Mouse (Mus musculus): Measurements from ENCODE around the gene Pou2f2.

Gene Pou2f2

GRCm38 (mm10) chr7:25179606-25180161, at the start of gene Pou2f2:
Gene Pou2f2 (minus strand): TSS chr7:25179726.
- peak; percentile 68 for DNase-seq (ENCODE audit: low read depth, low spot score)
- Histone ChIP-seq H3K27me3 (ENCODE audit: control insufficient read depth, insufficient read depth, low read length, poor library complexity, severe bottlenecking) (no peaks in the 10 kb centered on the region), H3K36me3 (ENCODE audit: control insufficient read depth, insufficient read depth, low read length, poor library complexity, severe bottlenecking) (no peaks in the 10 kb centered on the region)

DNA sequence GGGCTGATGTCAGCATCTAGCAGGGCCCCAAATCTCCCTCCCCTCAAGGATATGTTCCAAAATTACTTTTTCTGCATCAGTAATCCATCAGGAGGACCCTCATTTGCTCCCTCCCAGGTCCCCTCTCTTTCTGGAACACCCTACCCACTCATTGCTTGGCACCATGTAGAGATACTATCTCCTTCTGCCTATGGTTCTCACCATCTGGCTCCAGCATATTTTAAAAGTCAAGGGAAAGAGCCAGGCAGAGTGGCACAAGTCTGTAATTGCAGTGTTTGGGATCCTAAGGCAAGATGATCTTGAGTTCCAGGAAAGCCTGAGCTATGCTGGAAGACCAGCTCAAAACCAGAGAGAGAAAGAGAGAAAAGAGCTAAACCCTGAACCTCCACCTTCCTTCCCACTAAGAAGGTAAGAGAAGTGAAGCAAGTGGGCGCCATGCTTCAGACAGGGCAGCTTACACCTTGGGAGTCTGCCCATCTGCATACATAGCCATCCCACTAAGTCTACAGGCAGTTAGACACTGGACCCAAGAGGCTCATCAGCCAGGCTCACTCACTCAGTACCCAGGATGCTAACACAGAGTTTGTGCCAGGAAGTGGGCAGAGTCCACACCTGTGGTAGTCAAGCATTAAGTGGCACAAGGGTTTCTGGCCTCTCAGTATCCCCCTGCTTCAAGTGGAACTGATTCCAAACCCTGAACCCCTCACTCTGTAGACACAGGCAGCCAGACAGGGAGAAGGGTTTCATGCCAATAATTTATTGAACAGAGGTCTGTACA, 48.2 kb upstream of the Pou2f2 start:
- Histone ChIP-seq H3K27me3 (ENCODE audit: control insufficient read depth, insufficient read depth, low read length, poor library complexity, severe bottlenecking) (no peaks in the 10 kb centered on the region), H3K36me3 (ENCODE audit: control insufficient read depth, insufficient read depth, low read length, poor library complexity, severe bottlenecking) (peaks cover 11% of the 10 kb centered on the region)
- no peak for DNase-seq (ENCODE audit: low read depth, low spot score)

DNA sequence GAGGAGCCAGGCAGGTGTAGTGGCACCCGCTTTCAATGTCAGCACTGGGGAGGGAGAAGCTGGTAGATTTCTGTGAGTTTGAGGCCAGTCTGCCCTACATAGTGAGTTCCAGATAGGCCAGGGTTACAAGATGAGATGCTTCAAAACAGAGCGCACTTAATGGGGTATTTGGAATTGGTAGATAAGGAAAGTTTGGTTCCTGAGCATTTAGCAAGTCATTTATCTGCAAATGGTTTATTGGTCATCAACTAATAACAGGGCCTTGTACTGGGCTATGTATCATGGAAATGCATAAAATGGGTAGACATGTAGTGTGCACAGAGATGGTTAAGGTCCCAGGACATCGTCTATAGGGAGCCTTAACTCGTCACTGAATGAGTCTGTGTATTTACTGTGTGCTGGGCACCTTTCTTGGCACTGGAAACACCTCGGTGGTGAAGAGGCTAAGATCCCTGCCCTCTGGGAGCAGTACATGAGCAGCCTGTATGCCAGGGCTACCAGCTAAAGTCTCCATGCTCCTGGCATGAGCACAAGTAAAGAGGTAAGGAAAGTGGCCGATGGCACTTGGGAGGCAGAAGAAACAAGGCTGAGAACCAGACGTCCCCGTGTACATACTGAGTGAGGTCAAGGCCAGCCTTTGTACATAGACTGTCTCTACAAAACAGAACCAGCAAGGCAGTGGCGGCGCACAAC, 42.9 kb upstream of the Pou2f2 start:
- Histone ChIP-seq H3K36me3 (ENCODE audit: control insufficient read depth, insufficient read depth, low read length, poor library complexity, severe bottlenecking) (peaks cover 2% of the 10 kb centered on the region), H3K27me3 (ENCODE audit: control insufficient read depth, insufficient read depth, low read length, poor library complexity, severe bottlenecking) (no peaks in the 10 kb centered on the region)
- no peak for DNase-seq (ENCODE audit: low read depth, low spot score)

- no peaks in the 10 kb centered on the region for H3K27me3 ChIP-seq (ENCODE audit: control insufficient read depth, insufficient read depth, low read length, poor library complexity, severe bottlenecking)
- DNase-seq (ENCODE audit: low read depth, low spot score) = peak; percentile 96
- H3K36me3 ChIP-seq (ENCODE audit: control insufficient read depth, insufficient read depth, low read length, poor library complexity, severe bottlenecking) = peaks cover 4% of the 10 kb centered on the region
Observed at GRCm38 (mm10) chr7:25221102-25221883, 41.8 kb upstream of the Pou2f2 start, which contains the start of gene Zfp526. Gene Zfp526 (plus strand): TSS chr7:25221425.

DNA sequence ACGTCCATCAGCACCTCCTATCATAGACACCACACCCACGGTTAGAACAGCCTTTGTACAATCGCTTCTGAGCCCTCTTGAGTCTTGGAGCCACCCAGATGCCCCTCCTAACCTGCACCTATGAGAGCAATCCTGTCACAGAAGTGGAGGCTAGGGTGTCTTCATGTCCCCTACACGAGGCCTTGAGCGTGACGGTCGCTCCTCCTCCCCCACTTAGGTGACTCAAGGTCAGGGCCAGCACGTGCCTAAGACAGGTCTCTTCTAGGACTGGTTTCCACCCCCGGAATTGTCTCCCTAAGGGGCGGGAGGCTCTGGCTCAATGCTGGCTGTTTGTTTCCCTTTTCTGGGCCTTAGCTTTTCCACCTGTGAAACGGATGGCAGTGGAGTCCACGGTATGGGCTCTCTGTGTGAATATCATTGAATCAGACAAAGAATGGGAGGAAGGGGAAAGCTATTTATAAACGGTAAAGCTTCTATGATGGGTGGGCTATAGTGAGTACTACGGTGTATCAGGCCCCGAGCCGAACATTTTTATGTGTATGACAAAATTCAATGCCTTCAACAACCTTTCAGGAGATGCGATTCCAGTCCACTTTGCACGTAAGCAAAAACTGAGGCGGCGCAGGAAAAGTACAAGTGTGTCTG, 41.1 kb upstream of the Pou2f2 start, which contains the start of gene Dedd2:
Gene Dedd2 (minus strand): TSS at position 159 of the 645 bp plus-strand sequence.
- H3K27me3 ChIP-seq (ENCODE audit: control insufficient read depth, insufficient read depth, low read length, poor library complexity, severe bottlenecking) = no peaks in the 10 kb centered on the region
- peak; percentile 59 for DNase-seq (ENCODE audit: low read depth, low spot score)
- H3K36me3 ChIP-seq (ENCODE audit: control insufficient read depth, insufficient read depth, low read length, poor library complexity, severe bottlenecking) = peaks cover 3% of the 10 kb centered on the region

DNA sequence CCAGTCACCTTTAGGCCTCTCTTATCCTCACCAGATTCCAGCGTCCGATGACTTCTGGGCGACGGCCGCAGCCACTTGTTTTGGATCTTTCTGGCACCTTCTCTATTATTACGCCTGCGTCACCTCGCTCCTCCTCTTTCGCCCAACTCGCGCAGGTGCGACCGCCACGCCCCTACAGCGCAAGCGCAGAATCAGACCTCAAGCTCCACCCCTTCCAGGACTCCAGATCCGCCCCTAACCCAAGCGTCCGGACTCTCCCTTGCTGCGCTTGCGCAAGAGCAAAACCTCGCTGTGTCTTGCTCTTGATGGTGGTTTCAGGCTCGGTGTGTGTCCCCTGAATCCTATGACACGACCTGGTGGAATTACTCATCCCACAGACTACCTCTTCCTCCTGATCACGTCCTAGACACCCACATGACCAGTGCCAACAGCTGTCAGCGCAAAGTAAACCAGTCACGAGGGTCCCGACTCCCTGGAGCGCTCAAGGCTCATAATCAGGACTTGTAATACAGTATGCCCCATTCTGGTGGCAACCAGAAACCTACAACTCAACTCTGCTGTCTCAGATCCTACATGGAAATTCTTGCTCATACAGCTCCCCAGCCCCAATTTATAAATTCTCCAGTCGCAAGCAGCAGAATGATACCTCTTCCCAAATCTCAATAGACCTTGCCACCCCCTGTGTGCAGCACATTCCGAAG, 40.4 kb upstream of the Pou2f2 start:
- no peaks in the 10 kb centered on the region for H3K27me3 ChIP-seq (ENCODE audit: control insufficient read depth, insufficient read depth, low read length, poor library complexity, severe bottlenecking)
- peaks cover 6% of the 10 kb centered on the region; the same call in 1 of the 2 replicates for H3K36me3 ChIP-seq (ENCODE audit: control insufficient read depth, insufficient read depth, low read length, poor library complexity, severe bottlenecking)
- peak; percentile 99 for DNase-seq (ENCODE audit: low read depth, low spot score)

DNA sequence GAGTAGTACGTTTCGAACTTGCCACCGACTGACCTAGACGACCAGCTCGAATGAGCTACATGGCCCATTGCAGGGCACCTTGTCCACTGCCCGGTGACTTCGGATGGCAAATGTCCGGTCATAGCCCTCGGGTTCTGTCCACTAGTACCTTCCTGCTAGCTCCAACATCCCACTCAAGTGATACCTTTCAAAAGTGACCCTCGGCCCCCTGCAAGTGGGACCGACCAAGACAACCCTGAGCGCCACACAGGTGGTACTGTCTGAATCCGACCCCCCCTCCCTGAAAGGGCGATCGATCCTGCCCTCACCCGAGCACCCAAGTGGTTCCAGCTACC, 39.9 kb upstream of the Pou2f2 start:
- Histone ChIP-seq H3K36me3 (ENCODE audit: control insufficient read depth, insufficient read depth, low read length, poor library complexity, severe bottlenecking) (peaks cover 6% of the 10 kb centered on the region; the same call in 1 of the 2 replicates), H3K27me3 (ENCODE audit: control insufficient read depth, insufficient read depth, low read length, poor library complexity, severe bottlenecking) (no peaks in the 10 kb centered on the region)
- DNase-seq (ENCODE audit: low read depth, low spot score) = no peak

DNA sequence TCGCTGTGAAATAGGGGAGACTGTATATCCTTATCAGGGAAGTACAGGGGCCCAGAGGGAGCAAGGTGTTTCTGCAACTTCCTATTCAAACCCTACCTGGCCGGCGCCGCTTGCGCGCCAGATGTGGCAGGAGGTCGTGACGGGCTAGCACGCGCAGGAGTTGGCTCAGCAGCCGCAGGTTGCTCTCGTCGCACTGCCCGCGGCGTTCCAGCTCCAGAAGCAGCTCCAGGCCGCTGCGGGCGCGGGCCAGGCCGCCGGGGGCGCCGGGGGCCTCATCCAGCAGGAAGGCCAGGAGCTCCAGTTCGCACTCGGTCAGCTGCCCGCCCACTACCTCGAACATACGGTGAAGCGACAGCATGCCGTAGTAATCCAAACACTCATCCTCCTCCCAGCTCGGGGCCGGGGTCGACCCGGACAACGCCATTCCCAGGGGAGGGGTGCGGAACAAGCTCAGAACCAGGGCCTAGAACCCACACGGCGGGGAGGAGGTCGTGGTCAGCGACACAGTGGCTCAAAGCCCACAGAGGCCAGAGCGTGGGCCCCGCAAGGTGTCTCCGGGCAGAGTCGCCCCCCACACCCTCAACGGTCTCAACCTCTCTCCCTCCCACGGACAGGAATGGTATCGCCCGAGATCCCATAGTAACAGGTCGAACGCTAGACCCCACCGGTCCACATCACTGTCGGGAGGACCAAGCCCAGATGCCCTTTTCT, 39.3 kb upstream of the Pou2f2 start:
- Histone ChIP-seq H3K36me3 (ENCODE audit: control insufficient read depth, insufficient read depth, low read length, poor library complexity, severe bottlenecking) (peaks cover 6% of the 10 kb centered on the region; the same call in 1 of the 2 replicates), H3K27me3 (ENCODE audit: control insufficient read depth, insufficient read depth, low read length, poor library complexity, severe bottlenecking) (no peaks in the 10 kb centered on the region)
- DNase-seq (ENCODE audit: low read depth, low spot score) = peak; percentile 66

GRCm38 (mm10) chr7:25217653-25218395, 38.3 kb upstream of the Pou2f2 start:
- Histone ChIP-seq H3K36me3 (ENCODE audit: control insufficient read depth, insufficient read depth, low read length, poor library complexity, severe bottlenecking) (peaks cover 6% of the 10 kb centered on the region; the same call in 1 of the 2 replicates), H3K27me3 (ENCODE audit: control insufficient read depth, insufficient read depth, low read length, poor library complexity, severe bottlenecking) (no peaks in the 10 kb centered on the region)
- DNase-seq (ENCODE audit: low read depth, low spot score) = peak; percentile 72

DNA sequence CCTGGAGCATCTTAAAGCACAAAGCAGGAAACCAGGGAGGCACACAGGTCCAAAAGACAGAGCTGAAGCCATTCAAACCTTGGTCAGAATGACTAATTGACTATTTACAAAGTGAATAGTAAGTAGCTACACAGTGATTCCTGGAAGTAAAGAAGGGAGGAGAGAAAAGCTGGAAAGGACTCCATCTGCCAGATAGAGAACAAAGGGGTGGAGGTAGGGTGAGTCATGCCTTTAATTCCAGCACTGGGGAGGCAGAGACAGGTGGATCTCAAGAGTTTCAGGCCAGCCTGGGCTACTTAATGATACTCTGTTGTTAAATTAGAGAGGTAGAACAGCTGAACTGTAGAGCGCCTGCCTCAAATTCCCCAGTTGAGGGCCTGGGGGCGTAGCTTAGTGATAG, 34.6 kb upstream of the Pou2f2 start:
- Histone ChIP-seq H3K27me3 (ENCODE audit: control insufficient read depth, insufficient read depth, low read length, poor library complexity, severe bottlenecking) (no peaks in the 10 kb centered on the region), H3K36me3 (ENCODE audit: control insufficient read depth, insufficient read depth, low read length, poor library complexity, severe bottlenecking) (peaks cover 6% of the 10 kb centered on the region)
- DNase-seq (ENCODE audit: low read depth, low spot score) = no peak

DNA sequence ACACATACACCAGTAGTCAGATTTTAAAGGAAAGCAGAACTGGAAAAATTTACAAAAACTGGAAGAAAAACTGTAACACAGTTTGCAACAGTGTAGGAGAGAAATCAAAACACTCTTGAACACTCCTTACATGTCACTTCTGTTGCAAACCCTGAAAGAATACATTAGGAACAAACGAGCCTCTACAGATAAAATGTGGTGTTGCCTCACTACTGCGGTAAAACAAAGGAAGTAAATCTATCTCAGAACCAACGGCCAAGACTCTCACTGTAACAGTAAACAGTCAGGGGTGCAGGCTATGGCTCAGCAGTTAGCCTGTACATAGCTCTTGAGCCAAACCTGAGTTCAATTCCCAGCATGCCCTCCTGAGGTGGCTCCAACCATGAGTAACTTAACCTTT, 33.6 kb upstream of the Pou2f2 start:
- DNase-seq (ENCODE audit: low read depth, low spot score) = no peak
- H3K36me3 ChIP-seq (ENCODE audit: control insufficient read depth, insufficient read depth, low read length, poor library complexity, severe bottlenecking) = peaks cover 6% of the 10 kb centered on the region
- H3K27me3 ChIP-seq (ENCODE audit: control insufficient read depth, insufficient read depth, low read length, poor library complexity, severe bottlenecking) = no peaks in the 10 kb centered on the region

DNA sequence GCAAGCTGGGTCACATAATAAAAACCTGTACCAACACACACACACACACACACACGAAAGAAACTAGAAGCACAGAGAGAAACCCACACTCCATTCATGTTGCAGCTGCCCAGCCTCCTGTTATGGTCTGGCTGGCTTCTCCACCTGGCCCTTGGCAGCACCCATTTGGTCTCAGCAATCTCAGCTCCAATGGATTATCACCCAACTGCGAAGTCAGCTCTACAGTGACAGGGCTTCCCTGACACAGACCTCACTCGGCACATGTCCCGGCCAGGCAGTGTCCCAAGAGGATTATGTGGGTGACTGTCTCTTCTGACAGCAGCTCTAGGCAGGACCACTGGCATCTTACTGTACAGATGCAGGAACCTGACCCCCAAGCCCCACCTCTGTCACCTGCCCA, 31.0 kb upstream of the Pou2f2 start:
- H3K27me3 ChIP-seq (ENCODE audit: control insufficient read depth, insufficient read depth, low read length, poor library complexity, severe bottlenecking) = no peaks in the 10 kb centered on the region
- DNase-seq (ENCODE audit: low read depth, low spot score) = no peak
- H3K36me3 ChIP-seq (ENCODE audit: control insufficient read depth, insufficient read depth, low read length, poor library complexity, severe bottlenecking) = peaks cover 1% of the 10 kb centered on the region

GRCm38 (mm10) chr7:25209161-25209622, 29.7 kb upstream of the Pou2f2 start:
- peak; percentile 71 for DNase-seq (ENCODE audit: low read depth, low spot score)

More at GRCm38 (mm10) chr7:25209161-25209622, 29.7 kb upstream of the Pou2f2 start:
- Histone ChIP-seq H3K36me3 (ENCODE audit: control insufficient read depth, insufficient read depth, low read length, poor library complexity, severe bottlenecking) (no peaks in the 10 kb centered on the region; the same call in none of the 2 replicates), H3K27me3 (ENCODE audit: control insufficient read depth, insufficient read depth, low read length, poor library complexity, severe bottlenecking) (no peaks in the 10 kb centered on the region)
